Mouse (Mus musculus) heart, postnatal 0 days (tissue): Measurements from ENCODE around the gene Nt5dc2. TPM values are rescaled to one million over a fixed set of nuclear protein-coding genes. Genes with fewer than 3 reads are reported as not detected.

Source experiments
- ATAC-seq: fragments of 200-750 bp; cut with Nextera tagmentation; 2 replicates; pipeline ENCODE4 v1.8.0; 2017; ENCODE audit warnings: low read depth, moderate number of reproducible peaks, moderate library complexity; ENCODE audit not compliant: insufficient read depth
- DNase-seq: peaks from one replicate; pipeline ENCODE4 v3.0.0-alpha.2; 2016; ENCODE audit warnings: low spot score
- H3K27ac ChIP-seq: fragments of 300-500 bp; sonication (generic); 2 replicates; pipeline ENCODE4 v1.5.1; 2014; ENCODE audit warnings: low read depth, mild to moderate bottlenecking
- H3K27me3 ChIP-seq: fragments of 300-500 bp; sonication (generic); 2 replicates; pipeline ENCODE4 v1.6.1; 2014; ENCODE audit warnings: low read length, mixed read lengths; ENCODE audit not compliant: control insufficient read depth, insufficient read depth
- H3K36me3 ChIP-seq: fragments of 300-500 bp; sonication (generic); replicated peaks from 2 replicates; pipeline ENCODE4 v1.6.1; 2014; ENCODE audit warnings: low read length, mixed read lengths; ENCODE audit not compliant: control insufficient read depth, insufficient read depth
- H3K4me1 ChIP-seq: fragments of 300-500 bp; sonication (generic); 2 replicates; pipeline ENCODE4 v1.6.1; 2014; ENCODE audit warnings: antibody characterized with exemption; ENCODE audit not compliant: control insufficient read depth, insufficient read depth
- H3K4me2 ChIP-seq: fragments of 300-500 bp; sonication (generic); 2 replicates; pipeline ENCODE4 v1.6.1; 2014; ENCODE audit warnings: low read depth, mild to moderate bottlenecking, low read length, moderate library complexity
- H3K4me3 ChIP-seq: fragments of 300-500 bp; sonication (generic); 2 replicates; pipeline ENCODE4 v1.5.1; 2014; ENCODE audit warnings: low read depth, low read length
- H3K9ac ChIP-seq: fragments of 300-500 bp; sonication (generic); replicated peaks from 2 replicates; pipeline ENCODE4 v1.6.1; 2014; ENCODE audit warnings: low read depth, low read length, mixed read lengths
- H3K9me3 ChIP-seq: fragments of 300-500 bp; sonication (generic); replicated peaks from 2 replicates; pipeline ENCODE4 v1.6.1; 2016; ENCODE audit warnings: low read length; ENCODE audit not compliant: control insufficient read depth
- CTCF ChIP-seq: IDR thresholded peaks from 2 replicates; pipeline ENCODE4 v1.5.1; 2016; ENCODE audit warnings: antibody characterized with exemption, control low read depth, low read depth
- EP300 ChIP-seq: IDR thresholded peaks from 2 replicates; pipeline ENCODE4 v1.6.1; 2016; ENCODE audit warnings: antibody characterized with exemption, low read depth
- WGBS: fragments of 180-500 bp; shearing (Covaris S2); extraction: QIAGEN DNeasy Blood & Tissue Kit; methylation state at CpG from one replicate; pipeline ENCODE4 v1.1.7; 2014; 5-methylcytosine and 5-hydroxymethylcytosine counted together
- polyA plus RNA-seq: library from polyadenylated mRNA; unstranded; fragments of >200 nt; fragmentation: Nextera tagmentation; extraction: Ambion mirVana; gene quantifications from 2 replicates; pipeline ENCODE4 v1.2.1, GENCODE M21; 2015
- total RNA-seq: library from RNA; depleted of rRNA; stranded (reverse); fragments of >200 nt; gene quantifications from 2 replicates; pipeline ENCODE4 v1.2.3, GENCODE M21; 2014; ENCODE audit warnings: low replicate concordance; rRNA removed

Gene Nt5dc2
- total RNA-seq (212 and 269 TPM in 2 replicates), polyA plus RNA-seq (146 and 158 TPM in 2 replicates)

GRCm38 (mm10) chr14:31130236-31131220, at the start of gene Nt5dc2:
Gene Nt5dc2 (plus strand): TSS chr14:31131053.
- Histone ChIP-seq H3K4me2 (peak within 1 kb of the TSS; percentile 80), H3K27ac (peak within 1 kb of the TSS; percentile 72), H3K9ac (peak within 1 kb of the TSS; percentile 71), H3K27me3 (no peaks in the 10 kb centered on the region), H3K9me3 (no peaks in the 10 kb centered on the region), H3K36me3 (peaks cover 5% of the 10 kb centered on the region), H3K4me1 (peaks cover 55% of the 10 kb centered on the region), H3K4me3 (peak within 1 kb of the TSS; percentile 61)
- ATAC-seq (peak; percentile 70), DNase-seq (peak; percentile 84)
- WGBS, result 3% methylated on average over 53 of the region's 63 CpGs
- TF ChIP-seq CTCF (no peak; the same call in 1 of the 2 replicates), EP300 (no peak)

- no peak overlapping the region for H3K9ac ChIP-seq
- H3K4me1 ChIP-seq, result no peaks in the 10 kb centered on the region
- no peaks in the 10 kb centered on the region for H3K27me3 ChIP-seq
- peaks cover 67% of the 10 kb centered on the region for H3K36me3 ChIP-seq
- DNase-seq (no peak), ATAC-seq (no peak)
- H3K4me2 ChIP-seq, result no peak overlapping the region
- TF ChIP-seq EP300 (no peak), CTCF (no peak)
- H3K9me3 ChIP-seq, result no peaks in the 10 kb centered on the region
- H3K4me3 ChIP-seq, result no peak overlapping the region
- H3K27ac ChIP-seq, result no peak overlapping the region
Observed at GRCm38 (mm10) chr14:31081147-31081546, 49.7 kb upstream of the Nt5dc2 start.

DNA sequence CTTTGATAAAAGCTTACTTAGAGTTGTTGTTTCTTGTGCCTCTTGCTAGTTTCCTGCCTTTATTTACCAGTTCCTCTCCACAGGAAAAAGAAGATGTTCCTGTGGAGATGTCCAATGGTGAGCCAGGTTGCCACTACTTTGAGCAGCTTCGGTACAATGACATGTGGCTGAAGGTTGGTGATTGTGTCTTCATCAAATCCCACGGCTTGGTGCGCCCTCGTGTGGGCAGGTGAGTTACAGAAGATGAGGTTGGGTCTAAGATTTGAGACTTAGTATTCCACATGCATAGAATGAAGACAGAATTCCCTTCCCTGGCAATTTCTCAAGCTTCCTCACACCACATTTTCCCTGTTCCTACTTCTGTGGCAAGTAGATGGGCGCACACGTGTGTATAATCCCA, 43.4 kb upstream of the Nt5dc2 start:
- DNase-seq (no peak), ATAC-seq (no peak)
- Histone ChIP-seq H3K36me3 (peaks cover 75% of the 10 kb centered on the region), H3K9me3 (no peaks in the 10 kb centered on the region), H3K27me3 (no peaks in the 10 kb centered on the region), H3K9ac (no peak overlapping the region), H3K27ac (no peak overlapping the region), H3K4me3 (no peak overlapping the region), H3K4me2 (no peak overlapping the region), H3K4me1 (0 out of 2 replicates have a peak, but pooled peaks cover 7% of the 10 kb centered on the region)
- WGBS, result 82% methylated on average over 6 of the region's 6 CpGs
- TF ChIP-seq EP300, result no peak
- 0 out of 2 replicates have a peak, but pooled peaks have one; percentile 20 for TF ChIP-seq CTCF

GRCm38 (mm10) chr14:31088515-31088914, 42.3 kb upstream of the Nt5dc2 start:
- DNase-seq (no peak), ATAC-seq (no peak)
- TF ChIP-seq CTCF, result no peak
- no peak for TF ChIP-seq EP300
- Histone ChIP-seq H3K9ac (no peak overlapping the region), H3K27ac (no peak overlapping the region), H3K4me3 (no peak overlapping the region), H3K9me3 (no peaks in the 10 kb centered on the region), H3K4me1 (0 out of 2 replicates have a peak, but pooled peaks cover 7% of the 10 kb centered on the region), H3K36me3 (peaks cover 72% of the 10 kb centered on the region), H3K27me3 (no peaks in the 10 kb centered on the region), H3K4me2 (no peak overlapping the region)
- WGBS, result 92% methylated on average over 2 of the region's 2 CpGs

- 66% methylated on average over 1 of the region's 1 CpGs for WGBS
- Histone ChIP-seq H3K9ac (no peak overlapping the region), H3K27ac (no peak overlapping the region), H3K4me1 (0 out of 2 replicates have a peak, but pooled peaks cover 7% of the 10 kb centered on the region), H3K27me3 (no peaks in the 10 kb centered on the region), H3K4me2 (no peak overlapping the region), H3K9me3 (no peaks in the 10 kb centered on the region), H3K36me3 (peaks cover 70% of the 10 kb centered on the region), H3K4me3 (no peak overlapping the region)
- ATAC-seq (no peak), DNase-seq (no peak)
- TF ChIP-seq EP300 (no peak), CTCF (no peak)
Observed at GRCm38 (mm10) chr14:31089918-31090317, 40.9 kb upstream of the Nt5dc2 start.
